Mouse (Mus musculus) heart, embryonic 16.5 days (tissue): ENCODE measurements around the gene Slc26a1. TPM values are rescaled to one million over a fixed set of nuclear protein-coding genes. Genes with fewer than 3 reads are reported as not detected.
A peak's percentile ranks its signal among the peaks of the same experiment; 100 is the strongest.

Experiments used
- ATAC-seq: fragments of 200-750 bp; cut with Nextera tagmentation; replicated peaks from 2 replicates; pipeline ENCODE4 v1.8.0; 2017; ENCODE audit warnings: moderate number of reproducible peaks; ENCODE audit not compliant: insufficient read depth, low FRiP score; ENCODE audit errors: extremely low read depth
- H3K27ac ChIP-seq: fragments of 300-500 bp; sonication (generic); 2 replicates; pipeline ENCODE4 v1.5.1; 2014; ENCODE audit warnings: mild to moderate bottlenecking, low read length, control low read depth, moderate library complexity
- H3K27me3 ChIP-seq: fragments of 300-500 bp; sonication (generic); 2 replicates; pipeline ENCODE4 v1.6.1; 2014; ENCODE audit warnings: low read length, mixed read lengths; ENCODE audit not compliant: control insufficient read depth, insufficient read depth
- H3K36me3 ChIP-seq: fragments of 300-500 bp; sonication (generic); 2 replicates; pipeline ENCODE4 v1.6.1; 2014; ENCODE audit not compliant: control insufficient read depth, insufficient read depth
- H3K4me1 ChIP-seq: fragments of 300-500 bp; sonication (generic); 2 replicates; pipeline ENCODE4 v1.6.1; 2014; ENCODE audit warnings: low read length, mixed read lengths; ENCODE audit not compliant: control insufficient read depth, insufficient read depth
- H3K4me2 ChIP-seq: fragments of 300-500 bp; sonication (generic); 2 replicates; pipeline ENCODE4 v1.6.1; 2014; ENCODE audit warnings: low read depth, mild to moderate bottlenecking, control low read depth, low read length
- H3K4me3 ChIP-seq: fragments of 300-500 bp; sonication (generic); 2 replicates; pipeline ENCODE4 v1.5.1; 2014; ENCODE audit warnings: mild to moderate bottlenecking, control low read depth, low read length
- H3K9ac ChIP-seq: fragments of 300-500 bp; sonication (generic); 2 replicates; pipeline ENCODE4 v1.6.1; 2014; ENCODE audit warnings: low read length, control low read depth
- H3K9me3 ChIP-seq: fragments of 300-500 bp; sonication (generic); replicated peaks from 2 replicates; pipeline ENCODE4 v1.6.1; 2016; ENCODE audit warnings: low read length; ENCODE audit not compliant: control insufficient read depth
- WGBS: fragments of 180-500 bp; shearing (Covaris S2); extraction: QIAGEN DNeasy Blood & Tissue Kit; methylation state at CpG from one replicate; pipeline ENCODE4 v1.1.7; 2014; 5-methylcytosine and 5-hydroxymethylcytosine counted together
- polyA plus RNA-seq: library from polyadenylated mRNA; unstranded; fragments of >200 nt; fragmentation: Nextera tagmentation; extraction: Ambion mirVana; gene quantifications from 2 replicates; pipeline ENCODE4 v1.2.1, GENCODE M21; 2015

Slc26a1 gene
- polyA plus RNA-seq, 1 experiment from 2014 or later: 0.41 TPM

GRCm38 (mm10) chr5:108667370-108667769 lies 8.0 kb downstream of the Slc26a1 start:
- WGBS: 60% methylated on average over 2 of the region's 2 CpGs
- Histone ChIP-seq H3K36me3 (peaks cover 12% of the 10 kb centered on the region), H3K9ac (no peak overlapping the region), H3K9me3 (no peaks in the 10 kb centered on the region), H3K27ac (no peak overlapping the region), H3K27me3 (0 out of 2 replicates have a peak, but pooled peaks cover 2% of the 10 kb centered on the region), H3K4me2 (no peak overlapping the region), H3K4me1 (peaks cover 12% of the 10 kb centered on the region), H3K4me3 (no peak overlapping the region)
- ATAC-seq: no peak

GRCm38 (mm10) chr5:108665066-108665465 lies 10.3 kb downstream of the Slc26a1 start:
- Histone ChIP-seq H3K27me3 (0 out of 2 replicates have a peak, but pooled peaks cover 2% of the 10 kb centered on the region), H3K4me3 (no peak overlapping the region), H3K4me2 (no peak overlapping the region), H3K36me3 (no peaks in the 10 kb centered on the region), H3K27ac (no peak overlapping the region), H3K9ac (no peak overlapping the region), H3K4me1 (peaks cover 13% of the 10 kb centered on the region), H3K9me3 (no peaks in the 10 kb centered on the region)
- no peak for ATAC-seq
- WGBS: 29% methylated on average over 3 of the region's 3 CpGs

- Histone ChIP-seq H3K4me1 (peaks cover 11% of the 10 kb centered on the region), H3K4me3 (no peak overlapping the region), H3K9ac (no peak overlapping the region), H3K36me3 (no peaks in the 10 kb centered on the region), H3K27me3 (0 out of 2 replicates have a peak, but pooled peaks cover 2% of the 10 kb centered on the region), H3K9me3 (no peaks in the 10 kb centered on the region), H3K27ac (no peak overlapping the region), H3K4me2 (no peak overlapping the region)
- WGBS: 76% methylated on average over 4 of the region's 4 CpGs
- ATAC-seq: no peak
Observed at GRCm38 (mm10) chr5:108662772-108663171, 12.6 kb downstream of the Slc26a1 start.

GRCm38 (mm10) chr5:108660632-108661268 lies 14.6 kb downstream of the Slc26a1 start:
- Histone ChIP-seq H3K4me2 (peak overlapping the region; percentile 83), H3K4me1 (peaks cover 11% of the 10 kb centered on the region), H3K9ac (peak overlapping the region; percentile 97), H3K4me3 (peak overlapping the region; percentile 97), H3K36me3 (peaks cover 6% of the 10 kb centered on the region; the same call in 1 of the 2 replicates), H3K27me3 (0 out of 2 replicates have a peak, but pooled peaks cover 2% of the 10 kb centered on the region), H3K9me3 (no peaks in the 10 kb centered on the region), H3K27ac (peak overlapping the region; percentile 39; the same call in 1 of the 2 replicates)
- WGBS: 13% methylated on average over 36 of the region's 36 CpGs
- ATAC-seq: peak; percentile 99

- peak; percentile 43 for ATAC-seq
- WGBS: 11% methylated on average over 24 of the region's 24 CpGs
- peak within 1 kb of the TSS; percentile 83 for H3K4me2 ChIP-seq
- peaks cover 9% of the 10 kb centered on the region for H3K36me3 ChIP-seq
- H3K27ac ChIP-seq: peak within 1 kb of the TSS; percentile 39; the same call in 1 of the 2 replicates
- peaks cover 11% of the 10 kb centered on the region for H3K4me1 ChIP-seq
- H3K9ac ChIP-seq: peak within 1 kb of the TSS; percentile 97
- no peaks in the 10 kb centered on the region for H3K9me3 ChIP-seq
- H3K27me3 ChIP-seq: 0 out of 2 replicates have a peak, but pooled peaks cover 2% of the 10 kb centered on the region
- H3K4me3 ChIP-seq: peak within 1 kb of the TSS; percentile 97
Observed at GRCm38 (mm10) chr5:108659698-108660631, 15.4 kb downstream of the Slc26a1 start, which contains the start of gene Idua. Gene Idua (plus strand): TSS chr5:108660331.

- Histone ChIP-seq H3K4me1 (peaks cover 11% of the 10 kb centered on the region), H3K9ac (no peak overlapping the region), H3K9me3 (no peaks in the 10 kb centered on the region), H3K4me3 (no peak overlapping the region), H3K27me3 (no peaks in the 10 kb centered on the region), H3K36me3 (peaks cover 23% of the 10 kb centered on the region), H3K27ac (no peak overlapping the region), H3K4me2 (no peak overlapping the region)
- ATAC-seq: no peak
- WGBS: 95% methylated on average over 1 of the region's 1 CpGs
Observed at GRCm38 (mm10) chr5:108658611-108659010, 16.8 kb downstream of the Slc26a1 start.

- 73% methylated on average over 5 of the region's 5 CpGs for WGBS
- Histone ChIP-seq H3K36me3 (peaks cover 31% of the 10 kb centered on the region), H3K9me3 (no peaks in the 10 kb centered on the region), H3K4me1 (peaks cover 11% of the 10 kb centered on the region), H3K27ac (no peak overlapping the region), H3K4me2 (no peak overlapping the region), H3K27me3 (no peaks in the 10 kb centered on the region), H3K9ac (no peak overlapping the region), H3K4me3 (no peak overlapping the region)
- ATAC-seq: no peak
Observed at GRCm38 (mm10) chr5:108657406-108657805, 18.0 kb downstream of the Slc26a1 start.

GRCm38 (mm10) chr5:108655891-108656650 lies 19.3 kb downstream of the Slc26a1 start:
- Histone ChIP-seq H3K4me1 (peaks cover 10% of the 10 kb centered on the region), H3K36me3 (peaks cover 31% of the 10 kb centered on the region), H3K27me3 (no peaks in the 10 kb centered on the region), H3K9me3 (no peaks in the 10 kb centered on the region), H3K4me2 (no peak overlapping the region), H3K27ac (no peak overlapping the region), H3K9ac (no peak overlapping the region), H3K4me3 (no peak overlapping the region)
- ATAC-seq: no peak
- WGBS: 89% methylated on average over 15 of the region's 15 CpGs
